Mouse (Mus musculus) bone marrow macrophage, adult 2 months (primary cell): ENCODE data around the gene Fam228a.

ENCODE experiments used
- CTCF ChIP-seq: IDR thresholded peaks from 2 replicates; pipeline ENCODE4 v1.5.1; 2012; ENCODE audit warnings: low read depth, mild to moderate bottlenecking, low read length, moderate library complexity
- POLR2A ChIP-seq: IDR thresholded peaks from 2 replicates; pipeline ENCODE4 v1.6.1; 2012; ENCODE audit warnings: mild to moderate bottlenecking, low read depth, low read length, borderline replicate concordance

GRCm38 (mm10) chr12:4708296-4708695 lies 29.9 kb downstream of the Fam228a start:
- TF ChIP-seq CTCF (no peak), POLR2A (no peak)
